Mouse (Mus musculus) G1E (cell line): ENCODE measurements around the gene Atoh8.

ENCODE experiments used
- CTCF ChIP-seq: IDR thresholded peaks from 2 replicates; pipeline ENCODE4 v1.5.1; 2012; ENCODE audit warnings: low read depth, low read length, inconsistent platforms, mixed read lengths
- GATA1 ChIP-seq: IDR thresholded peaks from 2 replicates; pipeline ENCODE4 v1.6.1; 2012; ENCODE audit warnings: borderline replicate concordance, low read length, inconsistent platforms, mixed read lengths
- GATA2 ChIP-seq: IDR thresholded peaks from 2 replicates; pipeline ENCODE4 v1.6.1; 2012; ENCODE audit warnings: low read depth, low read length, inconsistent platforms, borderline replicate concordance
- POLR2AphosphoS5 ChIP-seq: IDR thresholded peaks from 2 replicates; pipeline ENCODE4 v1.6.1; 2012; ENCODE audit warnings: low read depth, low read length, inconsistent platforms; ENCODE audit not compliant: insufficient replicate concordance
- TAL1 ChIP-seq: conservative IDR thresholded peaks from 2 replicates; pipeline ENCODE4 v1.6.1; 2012; ENCODE audit warnings: low read depth, low read length, inconsistent platforms, mixed read lengths

GRCm38 (mm10) chr6:72272161-72272696, 36.9 kb upstream of the Atoh8 start:
- TF ChIP-seq CTCF (no peak), TAL1 (no peak), GATA2 (no peak), POLR2AphosphoS5 (no peak), GATA1 (no peak)
